Mouse (Mus musculus) kidney, postnatal 36 days (tissue): ENCODE results near the gene Rtn4rl1.

Experiments
- DNase-seq, 2 experiments: peaks; one replicate each; pipeline ENCODE4 v3.0.0; 2021 to 2022; ENCODE audit warnings: mixed read lengths in 2 of 2

Gene Rtn4rl1

GRCm38 (mm10) chr11:75300954-75301353 lies 107.4 kb downstream of the Rtn4rl1 start:
- DNase-seq: no peak

GRCm38 (mm10) chr11:75304797-75305196 lies 111.2 kb downstream of the Rtn4rl1 start:
- no peak for DNase-seq

DNA sequence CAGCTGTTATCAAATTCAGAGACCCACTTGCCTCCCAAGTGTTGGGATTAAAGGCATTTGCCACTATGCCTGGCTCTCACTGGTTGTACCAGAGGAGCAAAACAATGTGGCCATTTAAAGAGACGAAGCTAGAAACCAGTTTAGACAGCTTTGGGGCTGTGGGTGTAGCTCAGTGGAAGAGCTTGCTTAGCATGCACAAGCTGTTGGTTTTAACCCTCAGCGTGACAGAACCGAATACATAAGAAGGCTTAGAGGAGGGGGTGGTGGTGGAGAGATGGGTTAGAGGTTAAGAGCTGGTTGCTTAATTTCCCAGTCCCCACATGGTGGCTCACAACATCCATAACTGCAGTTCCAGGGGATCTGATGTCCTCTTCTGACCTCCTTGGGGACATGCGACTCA lies 115.1 kb downstream of the Rtn4rl1 start:
- peak in 1 of 2 experiments; percentile 16 for DNase-seq

- no peak for DNase-seq
Observed at GRCm38 (mm10) chr11:75310813-75311212, 117.2 kb downstream of the Rtn4rl1 start.

DNA sequence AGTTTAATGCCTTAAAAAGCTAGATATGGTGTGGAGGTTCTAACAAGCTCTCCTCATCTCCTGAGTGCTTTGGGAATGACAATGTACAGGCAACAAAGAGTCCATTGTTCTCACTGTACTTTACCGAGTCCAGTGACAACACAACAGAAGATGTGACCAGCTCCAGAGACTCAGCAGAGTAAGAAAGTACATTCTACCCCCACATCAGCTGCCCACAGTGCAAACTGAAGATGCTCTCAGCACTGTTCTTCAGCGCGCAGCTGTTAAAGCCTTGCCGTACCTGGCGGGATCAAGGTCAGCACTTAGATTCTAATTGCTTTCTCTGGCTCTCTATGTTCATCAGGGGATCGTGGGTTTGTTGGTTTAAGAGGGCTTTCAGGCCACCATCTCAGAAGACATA lies 118.2 kb downstream of the Rtn4rl1 start:
- DNase-seq: no peak

DNA sequence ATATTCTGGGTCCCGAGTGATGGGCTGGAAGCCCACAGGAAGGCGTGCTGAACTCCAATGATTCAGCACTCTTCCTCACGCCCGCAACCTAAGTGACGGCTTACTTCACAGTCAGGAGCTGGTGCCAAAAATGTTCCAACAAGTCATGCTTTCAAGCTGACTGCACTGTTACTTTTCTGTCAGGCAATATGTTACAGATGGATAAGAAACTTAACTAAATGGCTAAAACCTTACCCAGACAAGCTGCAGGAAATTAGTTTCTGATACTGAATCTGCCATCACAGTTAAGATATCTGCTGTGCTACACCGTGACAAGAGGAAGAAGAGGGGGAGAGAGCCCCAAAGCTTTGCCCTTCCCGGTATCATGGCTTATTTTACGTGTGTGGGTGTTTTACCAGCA lies 120.3 kb downstream of the Rtn4rl1 start:
- no peak for DNase-seq
